Mouse (Mus musculus): ENCODE measurements around the gene Sema6d.

Gene Sema6d

DNA sequence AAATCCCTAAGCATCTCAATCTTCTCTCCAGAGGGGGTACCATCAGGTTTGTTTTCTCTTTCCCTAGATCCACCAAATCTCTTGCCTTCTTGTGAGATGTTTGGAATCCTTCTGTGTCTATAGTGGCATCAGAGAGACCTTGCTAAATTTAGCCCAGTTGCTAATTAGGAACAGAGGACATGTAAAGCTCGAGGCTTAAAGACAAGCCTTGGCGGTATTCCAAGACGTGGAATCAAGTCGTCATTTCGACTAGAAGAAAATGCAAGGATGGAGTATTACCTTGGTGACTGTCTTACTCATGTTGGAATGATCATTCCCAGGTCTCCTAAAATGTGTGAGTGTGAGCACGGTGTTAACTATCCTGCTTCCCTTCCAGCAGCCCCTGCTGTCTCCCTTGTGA lies 314.2 kb downstream of the Sema6d start:
- no peak for DNase-seq

DNA sequence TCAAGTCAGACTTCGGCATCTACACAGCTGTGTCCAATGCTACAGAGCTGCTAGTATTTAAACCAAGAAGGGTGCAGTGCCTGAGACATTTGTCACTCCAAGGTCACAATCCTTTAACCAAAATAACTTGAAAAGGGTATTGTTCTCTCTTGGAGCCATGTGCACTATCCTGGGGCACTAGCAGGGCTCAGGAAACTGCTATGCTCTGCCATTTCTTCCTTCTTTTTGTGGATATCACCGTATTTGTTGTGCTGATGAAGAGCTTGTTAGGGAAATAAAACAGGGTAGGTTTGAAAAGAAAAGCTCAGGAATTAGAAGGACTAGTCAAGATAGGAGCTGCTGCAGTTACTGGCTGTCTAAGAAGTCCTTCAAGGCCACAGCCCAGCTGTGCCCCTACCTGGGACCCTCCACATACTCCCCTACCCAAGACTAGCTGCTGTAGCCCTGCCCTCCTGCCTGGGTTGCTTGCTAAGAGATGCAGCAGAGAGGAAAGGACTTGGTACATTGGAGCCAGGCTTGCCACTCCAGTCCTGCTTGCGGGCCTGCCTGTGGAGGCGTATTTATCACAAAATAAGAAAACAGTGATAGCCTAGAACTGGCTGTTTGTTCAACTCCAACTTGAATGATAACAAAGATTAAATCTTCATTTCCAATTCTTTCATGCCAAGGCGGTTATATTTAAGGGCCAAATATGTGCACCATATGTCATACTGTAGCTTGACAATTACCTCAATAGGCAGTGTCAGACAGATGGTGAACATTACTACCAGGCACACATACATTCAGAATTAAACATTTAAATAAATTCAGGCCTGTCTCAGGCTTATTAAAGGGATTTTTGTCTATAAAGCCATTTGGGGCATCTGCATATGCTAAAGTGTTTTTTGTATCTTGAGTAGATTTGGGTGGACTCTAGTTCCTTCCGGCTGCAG lies 315.1 kb downstream of the Sema6d start:
- DNase-seq = no peak

DNA sequence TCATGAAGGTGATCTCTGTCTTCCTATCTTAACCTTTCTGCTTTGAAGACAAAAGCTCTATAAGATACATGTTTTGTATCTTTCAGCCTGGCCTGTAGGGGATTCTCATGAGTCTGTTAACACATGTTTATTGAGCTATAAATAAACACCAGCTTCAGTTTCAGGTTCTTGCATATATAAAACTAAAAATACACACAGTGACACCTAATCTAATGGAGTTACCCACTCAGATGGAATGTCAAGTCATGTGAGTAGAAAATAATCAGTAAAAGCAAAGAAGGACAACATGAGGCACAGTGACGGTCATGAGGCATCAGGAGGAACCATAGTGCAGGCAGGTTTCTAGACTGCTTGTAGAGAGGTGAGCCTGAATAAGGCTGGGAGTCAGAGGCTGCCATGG lies 319.2 kb downstream of the Sema6d start:
- no peak for DNase-seq

DNA sequence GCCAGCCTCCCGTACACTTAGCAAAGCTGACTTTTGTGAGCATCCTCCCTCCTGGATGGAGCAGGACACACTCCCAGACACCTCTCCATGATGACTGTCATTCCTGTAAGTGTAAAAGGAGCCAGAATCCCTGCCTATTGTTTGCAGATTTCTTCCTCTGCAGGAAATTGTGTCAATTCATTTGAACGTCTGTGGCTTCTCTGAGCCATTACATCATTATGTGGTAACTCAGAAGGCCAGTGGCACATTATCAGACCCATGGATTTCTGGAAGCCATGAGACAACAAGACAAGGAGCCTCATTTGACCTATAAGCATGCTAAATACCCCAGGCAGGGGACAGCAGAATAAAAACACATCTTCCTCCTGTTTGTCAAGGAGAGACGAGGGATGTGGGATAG lies 327.0 kb downstream of the Sema6d start:
- DNase-seq = no peak

DNA sequence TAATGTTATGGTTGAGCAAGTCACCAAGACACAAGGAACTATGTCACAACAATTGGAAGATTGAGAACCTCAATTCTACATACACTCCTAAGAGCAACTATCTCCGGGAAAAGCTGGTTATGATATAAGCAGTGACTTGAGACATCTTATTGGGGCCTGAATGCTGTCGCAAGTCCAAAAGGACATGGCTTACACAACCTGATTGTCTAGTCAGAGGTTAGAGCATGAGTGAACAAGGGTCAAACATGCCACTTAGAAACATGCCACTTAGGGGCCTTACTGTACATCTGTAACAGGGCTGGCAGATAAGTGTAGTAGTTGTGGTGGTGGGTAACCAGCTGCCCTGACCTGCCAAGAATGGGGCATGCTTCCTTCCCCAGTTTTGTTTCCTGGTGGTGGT lies 328.6 kb downstream of the Sema6d start:
- DNase-seq = no peak

DNA sequence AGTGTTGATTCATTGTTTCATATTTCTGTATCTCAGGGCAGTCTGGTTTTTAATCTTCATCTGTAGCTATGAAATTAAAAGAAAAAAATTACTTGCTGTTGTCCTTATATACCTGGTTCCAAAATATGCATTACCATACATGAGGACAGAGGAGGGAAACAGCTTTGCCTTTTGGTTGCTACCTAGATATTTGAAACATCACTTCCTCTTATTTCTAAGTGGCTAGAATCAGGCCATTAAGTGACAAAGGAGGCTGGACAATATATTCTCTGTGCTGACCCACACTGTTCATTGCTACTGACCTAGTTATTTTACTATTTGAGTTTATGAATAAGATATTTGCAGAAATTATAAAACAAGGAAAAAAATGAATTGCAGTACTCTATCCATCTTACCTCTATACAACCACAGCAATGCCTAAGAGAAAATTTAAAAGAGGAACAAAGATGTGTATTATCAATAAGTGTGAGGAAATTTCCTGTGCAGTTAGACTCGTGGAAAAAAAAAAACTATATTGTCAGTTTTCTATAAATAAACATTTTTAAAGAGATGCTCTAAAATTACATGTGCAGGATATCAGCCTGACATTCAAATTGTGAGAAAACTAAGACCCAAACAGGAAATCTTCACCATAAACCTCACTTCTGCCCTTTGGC lies 330.5 kb downstream of the Sema6d start:
- DNase-seq = no peak

DNA sequence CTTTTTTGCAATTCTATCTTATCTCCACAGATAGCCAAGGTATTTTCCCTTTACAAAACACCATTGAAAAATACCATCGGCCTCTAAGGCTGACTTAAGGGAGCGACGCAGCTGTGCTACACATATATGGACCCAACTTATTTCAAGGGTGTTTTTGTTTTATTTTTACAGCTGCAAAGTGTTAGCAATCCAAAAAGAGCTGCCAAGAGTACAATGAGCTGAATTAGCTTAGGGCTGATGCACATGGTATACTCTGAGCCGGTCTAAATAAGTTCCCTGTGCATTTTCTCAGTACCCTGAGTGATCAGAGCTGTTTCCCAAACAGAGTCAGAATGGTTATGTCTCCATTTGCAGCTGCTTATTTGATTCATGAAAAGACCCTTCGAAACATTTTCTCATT lies 340.0 kb downstream of the Sema6d start:
- no peak for DNase-seq

- no peak for DNase-seq
Observed at GRCm38 (mm10) chr2:124430708-124431107, 340.9 kb downstream of the Sema6d start.

GRCm38 (mm10) chr2:124435382-124436002 lies 345.7 kb downstream of the Sema6d start:
- DNase-seq = no peak

DNA sequence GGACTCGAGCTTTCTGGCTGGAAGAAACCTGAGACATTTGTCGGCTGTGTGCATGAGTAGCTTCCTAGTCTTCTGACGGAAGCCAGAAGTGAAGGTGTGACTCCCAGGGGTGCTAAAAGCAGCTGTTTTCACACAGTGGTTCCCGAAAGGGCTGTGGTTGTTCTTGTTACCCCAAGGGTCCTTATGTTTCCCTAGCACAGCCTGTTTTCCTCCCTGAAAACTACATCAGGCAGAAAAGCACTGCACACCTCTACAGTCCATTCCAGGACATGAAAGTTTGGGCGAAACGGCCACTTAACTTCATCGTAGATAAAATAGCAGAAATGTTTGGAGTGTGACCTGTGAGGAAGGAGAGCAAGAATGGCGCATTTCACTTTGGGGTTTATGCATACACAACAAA lies 346.9 kb downstream of the Sema6d start:
- DNase-seq = no peak

DNA sequence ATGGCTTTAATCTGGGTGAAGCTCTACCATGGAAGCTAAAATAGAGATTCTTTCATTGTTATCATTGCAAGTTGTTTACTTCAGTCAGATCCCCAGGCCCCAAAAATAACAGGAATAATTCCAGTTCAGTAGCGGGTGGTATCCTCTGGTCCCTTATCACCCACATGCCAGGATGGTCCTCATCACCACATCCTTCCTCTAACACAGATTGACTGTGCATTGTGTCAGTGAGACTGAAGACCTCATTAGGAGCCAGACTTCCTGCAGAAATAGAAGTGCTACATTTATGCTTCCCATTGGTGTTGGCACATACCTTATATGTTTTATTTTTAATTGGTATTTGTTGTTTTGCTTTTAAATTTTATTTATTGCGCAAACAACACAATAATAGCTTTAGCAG lies 354.4 kb downstream of the Sema6d start:
- no peak for DNase-seq

GRCm38 (mm10) chr2:124455881-124456280 lies 366.1 kb downstream of the Sema6d start:
- no peak for DNase-seq

GRCm38 (mm10) chr2:124456999-124457398 lies 367.2 kb downstream of the Sema6d start:
- no peak for DNase-seq

DNA sequence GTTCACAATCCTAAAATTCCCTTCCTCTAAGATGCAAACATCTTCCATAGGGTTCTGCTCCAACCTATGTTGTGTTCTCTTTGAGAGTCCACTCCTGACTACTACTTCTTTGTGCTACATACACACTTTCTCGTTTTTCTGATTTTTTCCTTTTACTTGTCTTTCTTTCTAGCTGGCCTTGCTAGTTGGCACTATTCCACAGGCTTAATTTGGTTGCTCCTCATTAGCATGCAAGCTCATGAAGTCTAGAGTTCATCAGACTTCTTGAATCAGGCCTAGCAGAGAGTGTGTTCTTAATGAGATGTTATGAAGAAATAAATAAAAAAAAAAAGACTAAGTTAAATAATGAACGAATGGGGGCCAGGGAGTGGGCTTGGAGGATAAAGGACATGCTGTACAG lies 368.3 kb downstream of the Sema6d start:
- DNase-seq = no peak

DNA sequence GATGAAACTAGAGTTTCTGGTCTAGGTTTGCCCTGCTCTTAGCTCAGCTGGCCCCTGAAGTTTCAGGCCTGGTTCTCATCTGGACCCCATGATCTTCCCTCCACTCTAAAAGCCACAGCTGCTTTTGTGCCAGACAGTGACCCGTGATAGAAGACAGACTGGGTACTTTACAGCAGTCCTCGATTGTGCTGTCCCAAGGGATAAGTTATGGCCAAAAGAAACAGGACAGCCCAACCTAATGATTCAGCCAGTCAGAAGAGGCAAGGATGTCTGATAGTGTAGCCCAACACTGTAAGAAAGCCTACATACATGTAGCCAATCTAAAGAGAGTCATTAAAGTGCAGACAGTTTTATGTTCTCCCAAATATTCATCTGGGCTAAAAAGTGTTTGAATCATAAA lies 371.2 kb downstream of the Sema6d start:
- DNase-seq = no peak

DNA sequence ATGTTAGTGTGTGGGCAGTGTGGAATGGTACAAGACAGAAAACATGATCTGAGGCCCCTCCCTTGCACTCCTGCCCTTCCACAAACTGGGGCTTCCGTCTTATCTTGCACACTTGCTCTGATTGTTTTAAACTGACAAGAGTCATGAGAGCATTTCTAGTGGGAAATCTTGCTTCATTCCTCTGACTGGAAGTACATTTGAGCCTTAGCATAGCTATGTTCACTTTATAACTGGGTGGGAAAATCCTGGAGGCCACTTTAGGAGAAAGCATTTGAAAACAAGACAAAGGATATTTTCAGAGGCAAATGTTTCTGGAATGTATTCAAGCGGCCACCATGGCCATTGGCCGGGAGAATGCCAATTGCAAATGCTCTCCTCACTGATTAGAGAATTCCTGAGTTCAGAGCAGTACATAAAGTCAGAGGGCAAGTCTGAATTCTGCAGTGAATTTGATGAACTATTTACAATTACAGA lies 371.6 kb downstream of the Sema6d start:
- DNase-seq = no peak

GRCm38 (mm10) chr2:124465004-124465946 lies 375.5 kb downstream of the Sema6d start:
- no peak for DNase-seq

- DNase-seq = no peak
Observed at GRCm38 (mm10) chr2:124467429-124467828, 377.7 kb downstream of the Sema6d start.

- no peak for DNase-seq
Observed at GRCm38 (mm10) chr2:124470346-124471042, 380.7 kb downstream of the Sema6d start.

DNA sequence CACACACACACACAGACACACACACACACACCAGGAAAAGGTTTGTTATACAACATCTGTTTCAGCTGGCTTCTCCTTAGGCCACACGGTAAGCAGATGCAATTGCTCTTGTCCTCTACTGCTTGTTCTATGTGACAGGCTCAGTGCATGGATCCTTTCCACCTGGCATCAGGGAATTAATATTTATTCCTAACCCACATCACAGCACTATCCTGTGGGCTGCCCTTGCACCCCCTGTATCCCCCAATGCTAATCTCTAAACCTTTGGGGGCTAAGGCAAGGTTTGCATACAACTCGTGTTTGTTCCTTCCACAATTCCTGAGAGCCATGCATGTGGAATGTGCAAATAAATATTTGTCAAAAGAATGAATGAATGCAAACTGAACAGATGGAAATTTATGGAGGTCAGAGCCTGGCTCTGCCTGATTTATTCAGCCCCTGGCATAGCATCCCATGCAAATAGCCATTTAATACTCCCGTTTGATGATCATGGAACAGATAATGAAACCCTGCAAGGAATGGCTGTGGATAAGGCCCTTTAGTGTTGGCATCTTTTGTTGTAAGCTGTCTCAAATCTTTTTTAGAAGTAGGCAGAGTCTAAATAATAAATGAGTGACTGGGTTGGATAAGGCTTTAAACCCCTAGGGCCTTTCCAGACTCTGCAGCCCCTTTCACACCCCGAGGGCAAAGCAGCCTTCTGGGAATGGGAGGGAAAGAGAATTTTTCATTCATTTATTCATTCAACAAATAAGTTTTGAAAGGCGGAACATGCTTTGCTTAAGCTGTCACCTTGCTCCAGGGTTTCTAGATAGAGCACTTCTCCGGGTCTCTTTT lies 383.1 kb downstream of the Sema6d start:
- DNase-seq = no peak

DNA sequence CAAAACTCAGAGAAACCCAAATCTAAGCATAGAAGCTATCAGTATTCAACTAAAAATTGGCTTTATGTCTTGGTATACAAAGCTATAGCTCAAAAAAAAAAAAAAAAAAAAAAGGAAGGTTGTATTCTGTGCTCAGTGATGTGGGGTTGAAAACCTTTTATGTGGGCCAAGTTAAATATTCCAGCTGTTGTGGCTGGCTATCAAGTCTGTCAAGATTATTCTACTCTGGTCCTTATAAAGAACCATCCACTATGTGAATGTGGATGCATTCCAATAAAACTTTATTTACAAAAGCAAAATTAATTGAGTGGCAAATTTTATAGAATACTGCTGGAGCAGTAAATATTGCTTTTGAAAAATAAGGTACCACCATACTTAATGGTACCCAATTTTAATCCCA lies 388.1 kb downstream of the Sema6d start:
- no peak for DNase-seq
